Mouse (Mus musculus) midbrain, embryonic 14.5 days (tissue): ENCODE results near the gene Rnf114. TPM values are rescaled to one million over a fixed set of nuclear protein-coding genes. Genes with fewer than 3 reads are reported as not detected.

Source experiments
- ATAC-seq: fragments of 200-750 bp; cut with Nextera tagmentation; 2 replicates; pipeline ENCODE4 v1.8.0; 2017; ENCODE audit warnings: moderate number of reproducible peaks, moderate library complexity; ENCODE audit not compliant: low FRiP score, low TSS enrichment
- DNase-seq: peaks from one replicate; pipeline ENCODE4 v3.0.0-alpha.2; 2015
- H3K27ac ChIP-seq: fragments of 300-500 bp; sonication (generic); replicated peaks from 2 replicates; pipeline ENCODE4 v1.5.1; 2014; ENCODE audit warnings: mild to moderate bottlenecking, low read depth, low read length, moderate library complexity
- H3K27me3 ChIP-seq: fragments of 300-500 bp; sonication (generic); 2 replicates; pipeline ENCODE4 v1.6.1; 2014; ENCODE audit warnings: low read length, control low read depth, mixed read lengths; ENCODE audit not compliant: control insufficient read depth, insufficient read depth
- H3K36me3 ChIP-seq: fragments of 300-500 bp; sonication (generic); 2 replicates; pipeline ENCODE4 v1.6.1; 2014; ENCODE audit warnings: low read length, control low read depth; ENCODE audit not compliant: control insufficient read depth, insufficient read depth
- H3K4me1 ChIP-seq: fragments of 300-500 bp; sonication (generic); 2 replicates; pipeline ENCODE4 v1.6.1; 2014; ENCODE audit warnings: mild to moderate bottlenecking, antibody characterized with exemption, low read length, control low read depth; ENCODE audit not compliant: control insufficient read depth, insufficient read depth
- H3K4me2 ChIP-seq: fragments of 300-500 bp; sonication (generic); 2 replicates; pipeline ENCODE4 v1.6.1; 2014; ENCODE audit warnings: mild to moderate bottlenecking, low read length, moderate library complexity
- H3K4me3 ChIP-seq: fragments of 300-500 bp; sonication (generic); replicated peaks from 2 replicates; pipeline ENCODE4 v1.5.1; 2014; ENCODE audit warnings: low read depth, low read length
- H3K9ac ChIP-seq: fragments of 300-500 bp; sonication (generic); replicated peaks from 2 replicates; pipeline ENCODE4 v1.6.1; 2014; ENCODE audit warnings: mild to moderate bottlenecking, low read length, moderate library complexity
- H3K9me3 ChIP-seq: fragments of 300-500 bp; sonication (generic); 2 replicates; pipeline ENCODE4 v1.6.1; 2016; ENCODE audit warnings: low read length, control low read depth, mixed read lengths; ENCODE audit not compliant: control insufficient read depth
- WGBS: fragments of 180-500 bp; shearing (Covaris S2); extraction: QIAGEN DNeasy Blood & Tissue Kit; methylation state at CpG from one replicate; pipeline ENCODE4 v1.1.7; 2014; 5-methylcytosine and 5-hydroxymethylcytosine counted together
- polyA plus RNA-seq: library from polyadenylated mRNA; unstranded; fragments of >200 nt; fragmentation: Nextera tagmentation; extraction: Ambion mirVana; gene quantifications from 2 replicates; pipeline ENCODE4 v1.2.1, GENCODE M21; 2014

Rnf114 gene
- polyA plus RNA-seq, 1 experiment from 2014 or later: 146 TPM

- H3K36me3 ChIP-seq: no peaks in the 10 kb centered on the region
- no peak overlapping the region for H3K4me3 ChIP-seq
- no peak overlapping the region for H3K4me2 ChIP-seq
- DNase-seq (no peak), ATAC-seq (no peak)
- H3K9me3 ChIP-seq: no peaks in the 10 kb centered on the region
- no peak overlapping the region for H3K9ac ChIP-seq
- WGBS: 60% methylated on average over 5 of the region's 5 CpGs
- peaks cover 6% of the 10 kb centered on the region; the same call in 1 of the 2 replicates for H3K4me1 ChIP-seq
- 0 out of 2 replicates have a peak overlapping the region, but pooled peaks have one; percentile 28 for H3K27ac ChIP-seq
- H3K27me3 ChIP-seq: peaks cover 7% of the 10 kb centered on the region
Measured at GRCm38 (mm10) chr2:167544456-167544855, 52.0 kb downstream of the Rnf114 start.

- Histone ChIP-seq H3K36me3 (no peaks in the 10 kb centered on the region), H3K27me3 (no peaks in the 10 kb centered on the region), H3K4me1 (no peaks in the 10 kb centered on the region), H3K4me2 (no peak overlapping the region), H3K4me3 (no peak overlapping the region), H3K27ac (no peak overlapping the region), H3K9me3 (no peaks in the 10 kb centered on the region), H3K9ac (no peak overlapping the region)
- DNase-seq (no peak), ATAC-seq (no peak)
- 90% methylated on average over 18 of the region's 18 CpGs for WGBS
Measured at GRCm38 (mm10) chr2:167546447-167547195, 54.2 kb downstream of the Rnf114 start.

DNA sequence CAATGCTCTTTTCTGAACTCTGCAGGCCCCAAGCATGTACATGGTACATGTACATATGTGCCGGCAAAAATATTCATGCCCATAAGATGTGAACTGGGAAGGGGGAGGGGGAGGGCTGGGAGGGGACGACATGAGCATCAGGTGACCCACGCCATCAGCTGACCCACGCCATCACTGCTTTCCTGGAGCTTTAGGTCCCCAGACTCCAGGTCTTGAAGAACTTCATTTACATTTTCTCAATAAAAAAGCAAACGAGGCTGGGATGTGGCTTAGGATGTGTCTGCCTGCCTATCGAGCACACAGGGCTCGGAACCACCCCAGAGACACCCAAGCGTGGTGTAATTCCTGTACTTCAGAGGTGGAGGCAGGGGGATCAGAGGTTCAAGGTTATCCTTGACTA, 55.0 kb downstream of the Rnf114 start:
- Histone ChIP-seq H3K36me3 (no peaks in the 10 kb centered on the region), H3K27me3 (no peaks in the 10 kb centered on the region), H3K4me1 (no peaks in the 10 kb centered on the region), H3K9ac (no peak overlapping the region), H3K9me3 (no peaks in the 10 kb centered on the region), H3K27ac (no peak overlapping the region), H3K4me2 (no peak overlapping the region), H3K4me3 (no peak overlapping the region)
- WGBS: 74% methylated on average over 8 of the region's 8 CpGs
- ATAC-seq (no peak), DNase-seq (no peak)

GRCm38 (mm10) chr2:167548961-167549360, 56.5 kb downstream of the Rnf114 start:
- ATAC-seq: no peak
- WGBS: 87% methylated on average over 7 of the region's 7 CpGs
- Histone ChIP-seq H3K4me2 (no peak overlapping the region), H3K4me3 (no peak overlapping the region), H3K9ac (no peak overlapping the region), H3K36me3 (no peaks in the 10 kb centered on the region), H3K27ac (no peak overlapping the region), H3K27me3 (no peaks in the 10 kb centered on the region), H3K9me3 (no peaks in the 10 kb centered on the region), H3K4me1 (no peaks in the 10 kb centered on the region)
- DNase-seq: no peak

- DNase-seq (no peak), ATAC-seq (no peak)
- Histone ChIP-seq H3K4me3 (no peak overlapping the region), H3K4me2 (no peak overlapping the region), H3K9ac (no peak overlapping the region), H3K27me3 (no peaks in the 10 kb centered on the region), H3K36me3 (no peaks in the 10 kb centered on the region), H3K9me3 (no peaks in the 10 kb centered on the region), H3K27ac (no peak overlapping the region), H3K4me1 (no peaks in the 10 kb centered on the region)
- WGBS: 84% methylated on average over 8 of the region's 8 CpGs
Measured at GRCm38 (mm10) chr2:167550341-167550854, 58.0 kb downstream of the Rnf114 start.

- no peaks in the 10 kb centered on the region for H3K9me3 ChIP-seq
- H3K27ac ChIP-seq: no peak overlapping the region
- WGBS: 72% methylated on average over 8 of the region's 8 CpGs
- H3K27me3 ChIP-seq: no peaks in the 10 kb centered on the region
- no peak overlapping the region for H3K4me2 ChIP-seq
- no peak overlapping the region for H3K4me3 ChIP-seq
- H3K9ac ChIP-seq: no peak overlapping the region
- no peaks in the 10 kb centered on the region for H3K4me1 ChIP-seq
- no peaks in the 10 kb centered on the region for H3K36me3 ChIP-seq
- DNase-seq: no peak
- ATAC-seq: no peak
Measured at GRCm38 (mm10) chr2:167551342-167551920, 59.0 kb downstream of the Rnf114 start.

GRCm38 (mm10) chr2:167552292-167552691, 59.8 kb downstream of the Rnf114 start:
- Histone ChIP-seq H3K4me1 (no peaks in the 10 kb centered on the region), H3K27me3 (no peaks in the 10 kb centered on the region), H3K4me2 (no peak overlapping the region), H3K27ac (no peak overlapping the region), H3K9me3 (no peaks in the 10 kb centered on the region), H3K36me3 (no peaks in the 10 kb centered on the region), H3K4me3 (no peak overlapping the region), H3K9ac (no peak overlapping the region)
- ATAC-seq (no peak), DNase-seq (no peak)
- 93% methylated on average over 4 of the region's 4 CpGs for WGBS

DNA sequence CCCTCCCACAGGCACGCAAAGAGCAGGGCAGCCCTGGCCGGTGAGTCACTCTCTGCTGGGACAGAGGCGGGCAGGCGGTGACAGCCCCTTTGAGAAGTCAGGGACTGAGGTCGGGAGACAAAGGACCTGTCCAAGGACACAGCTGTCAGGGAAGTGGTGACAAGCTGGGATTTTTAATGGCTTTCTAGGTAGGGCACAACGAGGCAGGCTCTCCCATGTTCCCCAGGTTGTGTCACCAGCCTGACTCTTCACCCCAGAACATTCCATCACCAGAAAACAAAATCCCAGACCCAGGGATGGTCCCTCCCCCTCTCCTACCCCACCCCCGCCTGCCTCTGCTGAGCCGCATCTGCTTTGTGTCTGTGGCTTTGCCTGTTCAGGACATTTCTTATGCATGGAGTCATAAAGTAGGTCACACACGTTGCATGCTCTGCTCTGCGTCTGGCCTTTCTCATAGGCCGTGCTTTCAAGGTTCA, 60.5 kb downstream of the Rnf114 start:
- H3K4me3 ChIP-seq: no peak overlapping the region
- H3K4me1 ChIP-seq: no peaks in the 10 kb centered on the region
- H3K9ac ChIP-seq: no peak overlapping the region
- no peaks in the 10 kb centered on the region for H3K36me3 ChIP-seq
- no peak overlapping the region for H3K27ac ChIP-seq
- no peaks in the 10 kb centered on the region for H3K27me3 ChIP-seq
- DNase-seq: no peak
- no peak for ATAC-seq
- H3K4me2 ChIP-seq: no peak overlapping the region
- no peaks in the 10 kb centered on the region for H3K9me3 ChIP-seq
- WGBS: 10% methylated on average over 11 of the region's 11 CpGs

- Histone ChIP-seq H3K27ac (no peak overlapping the region), H3K9me3 (no peaks in the 10 kb centered on the region), H3K4me3 (no peak overlapping the region), H3K9ac (no peak overlapping the region), H3K4me1 (peaks cover 5% of the 10 kb centered on the region; the same call in 1 of the 2 replicates), H3K36me3 (no peaks in the 10 kb centered on the region), H3K4me2 (no peak overlapping the region), H3K27me3 (no peaks in the 10 kb centered on the region)
- no peak for DNase-seq
- WGBS: 93% methylated on average over 5 of the region's 5 CpGs
- no peak for ATAC-seq
Measured at GRCm38 (mm10) chr2:167555766-167556165, 63.3 kb downstream of the Rnf114 start.
